Mouse (Mus musculus) MN1 (cell line): ENCODE measurements around the gene Sult2a4.
"Not testable (repeated sequence)": the region's sequence is repeated elsewhere in the genome, so short reads cannot be mapped to it uniquely, and the experiment has no call there.

Source experiments
- DNase-seq: peaks from one replicate; pipeline ENCODE4 v3.0.0-alpha.2; 2016; ENCODE audit warnings: low spot score

The Sult2a4 gene

GRCm38 (mm10) chr7:13989507-13989906 lies at the start of gene Sult2a4:
Gene Sult2a4, minus strand, starts transcription at chr7:13989607.
- not testable (repeated sequence) for DNase-seq

- DNase-seq, result not testable (repeated sequence)
Measured at GRCm38 (mm10) chr7:14030831-14031230, 41.4 kb upstream of the Sult2a4 start.

DNA sequence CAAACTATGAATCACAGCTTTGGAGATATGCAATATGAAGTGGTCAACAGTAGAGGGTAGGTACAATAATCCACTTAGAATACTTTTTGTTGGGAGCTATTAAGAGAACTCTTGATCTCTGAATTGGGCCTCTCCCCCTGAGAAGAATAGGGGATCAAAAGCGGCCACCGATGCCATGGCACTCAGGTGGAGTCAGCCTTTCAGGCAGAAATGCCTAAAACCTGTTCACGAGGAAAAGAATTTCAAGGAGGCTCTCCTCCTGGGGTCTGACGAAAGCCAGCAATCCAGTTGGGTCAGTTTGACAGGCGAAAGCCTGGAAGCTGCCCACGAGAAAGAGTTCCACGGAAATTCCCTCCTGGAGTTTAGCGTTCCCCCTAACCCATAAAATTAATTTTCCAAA lies 23.7 kb upstream of the Sult2a4 start:
- DNase-seq, result no peak

DNA sequence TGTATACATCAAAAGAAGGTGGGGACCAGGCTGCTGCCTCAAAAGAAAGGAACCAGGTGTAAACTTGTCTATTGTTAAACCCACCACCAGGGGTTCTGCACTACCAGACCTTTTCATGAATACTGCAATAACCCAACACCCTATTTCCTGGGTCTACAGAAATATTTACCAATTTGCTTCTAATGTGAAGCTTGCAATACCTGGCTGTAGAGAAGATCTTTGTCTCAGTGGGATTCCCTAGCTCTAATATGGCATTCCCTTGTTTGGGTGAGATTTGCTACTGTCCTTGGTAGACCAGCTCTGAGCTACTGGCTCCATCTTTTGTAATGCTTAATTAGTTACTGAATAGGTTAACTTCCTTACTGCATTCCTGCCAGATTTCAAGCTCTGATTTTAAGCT lies 21.3 kb upstream of the Sult2a4 start:
- not testable (repeated sequence) for DNase-seq
